Mouse (Mus musculus) erythroblast, embryonic 14.5 days (primary cell): ENCODE data around the gene Gm10203.

Experiments
- GATA1 ChIP-seq: IDR thresholded peaks from 2 replicates; pipeline ENCODE4 v1.6.1; 2012; ENCODE audit warnings: low read length, inconsistent platforms, mixed read lengths
- TAL1 ChIP-seq: IDR thresholded peaks from 3 replicates; pipeline ENCODE4 v1.6.1; 2012; ENCODE audit warnings: low read length, inconsistent platforms, mixed read lengths

GRCm38 (mm10) chr6:149131111-149131510 lies 1.1 kb downstream of the Gm10203 start:
- no peak for TF ChIP-seq TAL1
- no peak for TF ChIP-seq GATA1
